Mouse (Mus musculus) neural tube, embryonic 12.5 days (tissue): ENCODE results near the gene Olfr1232. TPM values are rescaled to one million over a fixed set of nuclear protein-coding genes. Genes with fewer than 3 reads are reported as not detected.

ENCODE experiments used
- ATAC-seq: fragments of 200-750 bp; cut with Nextera tagmentation; 2 replicates; pipeline ENCODE4 v1.8.0; 2017; ENCODE audit warnings: low read depth, mild to moderate bottlenecking, moderate TSS enrichment, moderate library complexity; ENCODE audit not compliant: low FRiP score
- H3K27ac ChIP-seq: fragments of 300-500 bp; sonication (generic); 2 replicates; pipeline ENCODE4 v1.5.1; 2016
- H3K27me3 ChIP-seq: fragments of 300-500 bp; sonication (generic); replicated peaks from 2 replicates; pipeline ENCODE4 v1.6.1; 2016; ENCODE audit warnings: mild to moderate bottlenecking
- H3K36me3 ChIP-seq: fragments of 300-500 bp; sonication (generic); 2 replicates; pipeline ENCODE4 v1.6.1; 2016; ENCODE audit warnings: mild to moderate bottlenecking
- H3K4me1 ChIP-seq: fragments of 300-500 bp; sonication (generic); 2 replicates; pipeline ENCODE4 v1.6.1; 2016
- H3K4me2 ChIP-seq: fragments of 300-500 bp; sonication (generic); replicated peaks from 2 replicates; pipeline ENCODE4 v1.6.1; 2016; ENCODE audit warnings: mild to moderate bottlenecking
- H3K4me3 ChIP-seq: fragments of 300-500 bp; sonication (generic); 2 replicates; pipeline ENCODE4 v1.5.1; 2016
- H3K9ac ChIP-seq: fragments of 300-500 bp; sonication (generic); 2 replicates; pipeline ENCODE4 v1.6.1; 2016; ENCODE audit warnings: mild to moderate bottlenecking
- H3K9me3 ChIP-seq: fragments of 300-500 bp; sonication (generic); 2 replicates; pipeline ENCODE4 v1.6.1; 2016; ENCODE audit warnings: mild to moderate bottlenecking
- WGBS: fragments of 180-500 bp; shearing (Covaris S2); methylation state at CpG from one replicate; pipeline ENCODE4 v1.1.7; 2016; 5-methylcytosine and 5-hydroxymethylcytosine counted together
- polyA plus RNA-seq: library from polyadenylated mRNA; unstranded; fragments of >200 nt; fragmentation: Nextera tagmentation; extraction: Ambion mirVana; gene quantifications from 2 replicates; pipeline ENCODE4 v1.2.1, GENCODE M21; 2016

The Olfr1232 gene
- polyA plus RNA-seq: not detected in 2 replicates

DNA sequence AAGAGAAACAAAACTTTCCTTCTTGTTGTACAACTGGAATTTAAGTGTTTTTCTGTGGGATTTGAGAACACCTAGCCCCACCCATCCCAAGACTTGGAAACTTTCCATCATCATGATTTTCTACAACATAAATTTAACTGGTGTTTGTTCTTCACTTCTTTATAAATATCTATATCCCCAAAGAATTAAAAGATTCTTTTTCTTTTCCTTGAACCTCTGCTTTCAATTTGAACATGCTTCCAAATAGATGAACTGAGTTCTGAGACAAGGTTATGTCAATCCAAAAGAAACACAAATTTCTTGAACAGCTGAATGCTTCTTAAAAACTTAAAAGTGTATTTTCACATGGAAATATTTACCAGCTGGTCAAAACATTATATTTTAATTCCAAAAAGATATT, at the start of gene Olfr1232:
Olfr1232 (minus strand) TSS at position 101 of the 400 bp plus-strand sequence.
- H3K4me2 ChIP-seq: no peak within 1 kb of the TSS
- H3K9me3 ChIP-seq: no peaks in the 10 kb centered on the region
- no peaks in the 10 kb centered on the region for H3K36me3 ChIP-seq
- H3K4me1 ChIP-seq: no peaks in the 10 kb centered on the region
- no peaks in the 10 kb centered on the region for H3K27me3 ChIP-seq
- H3K4me3 ChIP-seq: no peak within 1 kb of the TSS
- H3K9ac ChIP-seq: no peak within 1 kb of the TSS
- ATAC-seq: no peak
- no peak within 1 kb of the TSS for H3K27ac ChIP-seq

DNA sequence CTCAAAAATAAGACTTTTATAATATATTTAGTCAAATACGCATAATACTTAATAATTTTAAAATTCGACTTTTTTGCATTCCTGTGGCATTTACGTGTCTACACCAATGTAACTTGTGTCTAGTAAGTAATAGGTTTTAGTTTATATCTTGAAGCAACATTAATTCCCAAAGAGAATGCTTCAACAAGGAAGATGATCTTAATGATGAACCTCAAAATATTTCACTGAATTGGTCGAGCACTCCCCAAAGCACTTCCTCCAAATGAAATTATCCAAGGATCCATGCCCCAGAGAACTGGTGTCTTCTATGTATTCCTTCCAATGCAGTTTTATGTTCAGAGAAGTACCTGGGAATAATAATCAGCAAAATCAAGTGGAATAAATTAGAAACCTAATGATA, 35.3 kb upstream of the Olfr1232 start, which contains the start of gene Olfr1234:
Olfr1234 (minus strand) TSS at position 101 of the 400 bp plus-strand sequence.
- Histone ChIP-seq H3K9ac (no peak within 1 kb of the TSS), H3K36me3 (no peaks in the 10 kb centered on the region)
- WGBS: 89% methylated on average over 4 of the region's 4 CpGs

DNA sequence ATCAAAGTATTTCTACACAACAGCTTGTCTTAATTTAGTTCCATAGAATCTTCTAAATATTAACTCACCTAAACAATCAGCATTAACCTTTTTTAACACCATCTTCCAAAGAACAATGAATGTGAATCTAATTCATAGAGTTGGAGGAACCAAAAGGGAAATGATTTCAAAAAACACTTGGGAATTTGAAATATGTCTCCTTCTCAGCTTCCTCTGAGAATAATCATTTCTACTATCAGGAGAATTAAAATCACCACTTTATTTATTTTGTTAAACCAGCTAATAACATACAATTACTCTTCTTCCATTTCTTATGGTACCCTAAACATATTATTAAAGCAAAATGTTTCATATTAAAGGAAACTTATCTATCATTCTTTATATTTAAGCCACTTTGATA, 12.8 kb upstream of the Olfr1232 start, which contains the start of gene Olfr1233:
Olfr1233 (minus strand) TSS at position 101 of the 400 bp plus-strand sequence.
- ATAC-seq: no peak
- no peaks in the 10 kb centered on the region for H3K27me3 ChIP-seq
- no peak within 1 kb of the TSS for H3K4me2 ChIP-seq

More for the DNA sequence above, 35.3 kb upstream of the Olfr1232 start, which contains the start of gene Olfr1234:
- no peak within 1 kb of the TSS for H3K4me3 ChIP-seq
- H3K27ac ChIP-seq: no peak within 1 kb of the TSS
- no peaks in the 10 kb centered on the region for H3K27me3 ChIP-seq
- no peak within 1 kb of the TSS for H3K4me2 ChIP-seq
- H3K9me3 ChIP-seq: no peaks in the 10 kb centered on the region
- H3K4me1 ChIP-seq: no peaks in the 10 kb centered on the region
- no peak for ATAC-seq

DNA sequence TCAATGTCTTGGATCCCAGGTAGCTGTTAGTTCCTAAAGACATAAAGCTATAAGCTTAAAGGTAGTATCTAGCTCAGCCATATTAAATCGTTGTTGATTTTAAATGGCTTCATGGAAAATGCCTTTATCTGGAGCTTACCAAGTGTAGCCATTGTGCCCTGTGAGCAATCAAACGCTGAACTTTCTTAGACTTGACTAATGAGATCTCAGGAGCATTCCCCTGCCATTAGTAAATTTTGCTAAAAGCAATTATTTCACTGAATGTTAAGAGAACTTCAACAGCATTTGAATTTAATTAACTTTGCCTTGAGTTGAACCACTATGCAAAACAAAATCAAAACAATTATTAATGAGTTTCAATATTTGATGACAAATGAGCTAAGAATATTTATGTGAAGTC, 22.5 kb downstream of the Olfr1232 start, which contains the start of gene Olfr1231:
Olfr1231 (minus strand) TSS at position 101 of the 400 bp plus-strand sequence.
- no peaks in the 10 kb centered on the region for H3K27me3 ChIP-seq
- H3K9me3 ChIP-seq: no peaks in the 10 kb centered on the region
- no peak within 1 kb of the TSS for H3K27ac ChIP-seq
- no peak within 1 kb of the TSS for H3K4me2 ChIP-seq
- no peak within 1 kb of the TSS for H3K9ac ChIP-seq
- H3K36me3 ChIP-seq: no peaks in the 10 kb centered on the region
- 81% methylated on average over 2 of the region's 2 CpGs for WGBS
- H3K4me3 ChIP-seq: no peak within 1 kb of the TSS
- no peaks in the 10 kb centered on the region for H3K4me1 ChIP-seq
- ATAC-seq: no peak

More for the DNA sequence above, 12.8 kb upstream of the Olfr1232 start, which contains the start of gene Olfr1233:
- Histone ChIP-seq H3K4me1 (no peaks in the 10 kb centered on the region), H3K4me3 (no peak within 1 kb of the TSS), H3K9me3 (no peaks in the 10 kb centered on the region), H3K36me3 (no peaks in the 10 kb centered on the region), H3K9ac (no peak within 1 kb of the TSS), H3K27ac (no peak within 1 kb of the TSS)

DNA sequence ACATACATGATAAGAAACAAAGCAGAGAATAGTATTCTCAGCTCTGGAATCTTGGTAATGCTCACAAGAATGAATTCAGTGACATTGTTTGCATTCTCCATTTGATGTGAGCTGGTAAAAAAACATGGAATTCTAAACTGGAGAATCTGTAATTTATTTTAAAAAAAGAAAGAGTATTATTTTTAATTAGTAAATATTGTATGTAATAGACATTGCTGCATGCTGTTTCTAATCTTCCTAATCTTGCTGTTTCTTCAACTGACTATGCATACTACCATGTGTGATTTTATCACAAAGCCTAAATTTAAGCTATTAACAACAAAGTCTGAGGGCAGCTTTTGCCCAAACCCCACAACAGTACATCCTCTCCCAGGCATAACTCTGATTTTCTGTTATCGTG, 32.3 kb downstream of the Olfr1232 start, which contains the start of gene Olfr1230:
Olfr1230 (minus strand) TSS at position 101 of the 400 bp plus-strand sequence.
- H3K27ac ChIP-seq: no peak within 1 kb of the TSS
- H3K27me3 ChIP-seq: no peaks in the 10 kb centered on the region
- no peaks in the 10 kb centered on the region for H3K4me1 ChIP-seq
- no peak within 1 kb of the TSS for H3K9ac ChIP-seq
- H3K9me3 ChIP-seq: no peaks in the 10 kb centered on the region
- 85% methylated on average over 1 of the region's 1 CpGs for WGBS
- ATAC-seq: no peak
- H3K4me3 ChIP-seq: no peak within 1 kb of the TSS
- H3K36me3 ChIP-seq: no peaks in the 10 kb centered on the region
- no peak within 1 kb of the TSS for H3K4me2 ChIP-seq

DNA sequence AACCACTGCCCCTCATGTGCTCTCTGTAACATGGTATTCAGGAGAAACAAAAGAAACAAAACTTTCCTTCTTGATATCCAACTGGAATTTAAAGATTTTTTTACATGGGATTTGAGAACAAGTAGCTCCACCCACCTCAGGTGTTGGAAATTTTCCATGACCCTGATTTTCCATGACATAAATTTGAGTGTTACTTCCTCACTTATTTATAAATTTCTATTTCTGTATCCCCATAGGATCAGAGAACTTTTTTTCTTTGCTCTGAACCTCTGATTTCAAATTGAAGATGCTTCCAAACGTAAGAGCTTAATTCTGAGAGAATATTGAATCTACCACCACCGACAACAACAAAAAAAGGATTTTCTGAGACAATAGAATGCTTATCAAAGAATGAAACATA, 41.6 kb downstream of the Olfr1232 start, which contains the start of gene Olfr1229:
Olfr1229 (minus strand) TSS at position 101 of the 400 bp plus-strand sequence.
- Histone ChIP-seq H3K27ac (no peak within 1 kb of the TSS), H3K9ac (no peak within 1 kb of the TSS), H3K4me3 (no peak within 1 kb of the TSS), H3K36me3 (no peaks in the 10 kb centered on the region), H3K4me2 (no peak within 1 kb of the TSS), H3K4me1 (no peaks in the 10 kb centered on the region), H3K9me3 (no peaks in the 10 kb centered on the region), H3K27me3 (no peaks in the 10 kb centered on the region)
- 80% methylated on average over 2 of the region's 2 CpGs for WGBS
- ATAC-seq: no peak

Other genes with a start within 250 kb of the Olfr1232 start
- not detected in 2 replicates for gene Olfr1219, start 246.2 kb downstream of the Olfr1232 start, polyA plus RNA-seq
- 0.04 TPM in 1 of 2 replicates, not detected in the other for gene Olfr1220, start 222.8 kb downstream of the Olfr1232 start, polyA plus RNA-seq
- gene Olfr1221, start 212.4 kb downstream of the Olfr1232 start, polyA plus RNA-seq: not detected in 2 replicates
- not detected in 2 replicates for gene Olfr1222, start 196.6 kb downstream of the Olfr1232 start, polyA plus RNA-seq
- not detected in 2 replicates for gene Olfr1223, start 178.1 kb downstream of the Olfr1232 start, polyA plus RNA-seq
- gene Olfr1224-ps1, start 165.6 kb downstream of the Olfr1232 start, polyA plus RNA-seq: not detected in 2 replicates
- gene Olfr1225, start 155.0 kb downstream of the Olfr1232 start, polyA plus RNA-seq: not detected in 2 replicates
- not detected in 2 replicates for gene Olfr1226, start 129.6 kb downstream of the Olfr1232 start, polyA plus RNA-seq
- not detected in 2 replicates for gene Olfr1228, start 75.6 kb downstream of the Olfr1232 start, polyA plus RNA-seq
- not detected in 2 replicates for gene Olfr1229, start 41.7 kb downstream of the Olfr1232 start, polyA plus RNA-seq
- gene Olfr1230, start 32.4 kb downstream of the Olfr1232 start, polyA plus RNA-seq: not detected in 2 replicates
- gene Olfr1231, start 22.6 kb downstream of the Olfr1232 start, polyA plus RNA-seq: not detected in 2 replicates
- not detected in 2 replicates for gene Olfr1233, start 12.7 kb upstream of the Olfr1232 start, polyA plus RNA-seq
- not detected in 2 replicates for gene Olfr1234, start 35.2 kb upstream of the Olfr1232 start, polyA plus RNA-seq
- gene Olfr1238, start 80.0 kb upstream of the Olfr1232 start, polyA plus RNA-seq: not detected in 2 replicates
- not detected in 2 replicates for gene Olfr1239, start 90.7 kb upstream of the Olfr1232 start, polyA plus RNA-seq
- not detected in 2 replicates for gene Olfr1240, start 113.3 kb upstream of the Olfr1232 start, polyA plus RNA-seq
- not detected in 2 replicates for gene Olfr1241, start 157.5 kb upstream of the Olfr1232 start, polyA plus RNA-seq
- not detected in 2 replicates for gene Olfr1242, start 168.7 kb upstream of the Olfr1232 start, polyA plus RNA-seq
- gene Olfr1243, start 201.8 kb upstream of the Olfr1232 start, polyA plus RNA-seq: not detected in 2 replicates
- gene Olfr1245, start 248.8 kb upstream of the Olfr1232 start, polyA plus RNA-seq: not detected in 2 replicates